Mouse (Mus musculus) lung, embryonic 16.5 days (tissue): ENCODE results near the gene Gon4l. TPM values are rescaled to one million over a fixed set of nuclear protein-coding genes. Genes with fewer than 3 reads are reported as not detected.

Experiments
- ATAC-seq: fragments of 200-750 bp; cut with Nextera tagmentation; 2 replicates; pipeline ENCODE4 v1.8.0; 2017; ENCODE audit warnings: low read depth, mild to moderate bottlenecking, moderate library complexity
- H3K27ac ChIP-seq: fragments of 300-500 bp; sonication (generic); 2 replicates; pipeline ENCODE4 v1.5.1; 2014; ENCODE audit warnings: mild to moderate bottlenecking, control low read depth, low read length
- H3K27me3 ChIP-seq: fragments of 300-500 bp; sonication (generic); 2 replicates; pipeline ENCODE4 v1.6.1; 2014; ENCODE audit warnings: low read depth, low read length, mixed read lengths; ENCODE audit not compliant: control insufficient read depth, insufficient read depth
- H3K36me3 ChIP-seq: fragments of 300-500 bp; sonication (generic); 2 replicates; pipeline ENCODE4 v1.6.1; 2014; ENCODE audit warnings: low read length; ENCODE audit not compliant: control insufficient read depth, insufficient read depth
- H3K4me1 ChIP-seq: fragments of 300-500 bp; sonication (generic); replicated peaks from 2 replicates; pipeline ENCODE4 v1.6.1; 2014; ENCODE audit warnings: low read length, mixed read lengths; ENCODE audit not compliant: control insufficient read depth, insufficient read depth
- H3K4me2 ChIP-seq: fragments of 300-500 bp; sonication (generic); 2 replicates; pipeline ENCODE4 v1.6.1; 2014; ENCODE audit warnings: low read depth, low read length, control low read depth
- H3K4me3 ChIP-seq: fragments of 300-500 bp; sonication (generic); 2 replicates; pipeline ENCODE4 v1.5.1; 2014; ENCODE audit warnings: mild to moderate bottlenecking, low read length, control low read depth
- H3K9ac ChIP-seq: fragments of 300-500 bp; sonication (generic); 2 replicates; pipeline ENCODE4 v1.6.1; 2014; ENCODE audit warnings: low read length, control low read depth
- H3K9me3 ChIP-seq: fragments of 300-500 bp; sonication (generic); 2 replicates; pipeline ENCODE4 v1.6.1; 2016; ENCODE audit warnings: low read length; ENCODE audit not compliant: control insufficient read depth
- WGBS: fragments of 180-500 bp; shearing (Covaris S2); extraction: QIAGEN DNeasy Blood & Tissue Kit; methylation state at CpG from one replicate; pipeline ENCODE4 v1.1.7; 2014; 5-methylcytosine and 5-hydroxymethylcytosine counted together
- polyA plus RNA-seq: library from polyadenylated mRNA; unstranded; fragments of >200 nt; fragmentation: Nextera tagmentation; extraction: Ambion mirVana; gene quantifications from 2 replicates; pipeline ENCODE4 v1.2.1, GENCODE M21; 2015

Gon4l gene
- polyA plus RNA-seq, 1 experiment from 2014 or later, result 10.0 TPM

DNA sequence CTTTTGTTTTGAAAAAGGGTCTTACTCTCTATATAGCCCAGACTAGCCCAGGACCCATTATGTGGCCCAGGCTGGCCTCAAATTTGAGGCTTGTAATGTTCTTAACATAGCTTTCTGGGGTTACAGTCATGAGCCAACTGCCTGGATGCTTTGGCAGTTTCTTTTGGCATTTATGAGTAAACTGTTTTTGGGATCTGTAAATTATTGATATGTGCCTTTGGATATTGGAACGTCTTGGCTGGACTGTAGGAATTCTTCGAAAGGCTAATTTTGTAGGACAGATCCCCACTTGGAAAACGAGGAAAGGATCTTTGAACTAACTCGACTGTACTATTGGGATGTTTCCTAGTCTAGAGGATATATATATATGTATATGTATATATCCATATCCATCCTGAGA, 118.2 kb downstream of the Gon4l start:
- H3K36me3 ChIP-seq, result no peaks in the 10 kb centered on the region
- H3K9ac ChIP-seq, result no peak overlapping the region
- WGBS, result 74% methylated on average over 4 of the region's 4 CpGs
- no peak overlapping the region for H3K4me2 ChIP-seq
- no peak overlapping the region for H3K4me3 ChIP-seq
- no peak overlapping the region for H3K27ac ChIP-seq
- H3K4me1 ChIP-seq, result peaks cover 13% of the 10 kb centered on the region
- no peaks in the 10 kb centered on the region for H3K9me3 ChIP-seq
- no peak for ATAC-seq
- H3K27me3 ChIP-seq, result no peaks in the 10 kb centered on the region

DNA sequence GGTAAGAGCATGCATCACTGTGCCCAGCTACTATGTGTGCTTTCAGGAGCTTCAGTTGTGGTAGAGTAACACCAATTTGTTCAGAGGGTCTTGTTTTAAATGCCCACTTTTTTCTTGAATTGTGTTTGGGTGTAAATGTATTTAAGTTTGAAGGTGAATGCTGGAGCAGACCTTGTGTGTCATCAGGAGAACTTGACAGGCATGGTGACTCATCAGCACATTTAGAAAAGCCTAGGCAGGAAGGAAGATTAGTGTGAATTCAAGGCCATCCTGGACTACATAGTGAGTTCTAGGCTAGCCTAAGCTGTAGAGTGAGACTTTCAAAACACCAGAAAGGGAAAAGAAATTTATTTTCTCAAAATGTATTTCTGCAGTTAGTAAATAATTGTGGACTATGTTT, 118.7 kb downstream of the Gon4l start:
- ATAC-seq, result no peak
- H3K4me3 ChIP-seq, result no peak overlapping the region
- no peak overlapping the region for H3K9ac ChIP-seq
- no peak overlapping the region for H3K4me2 ChIP-seq
- peaks cover 8% of the 10 kb centered on the region for H3K4me1 ChIP-seq
- no peak overlapping the region for H3K27ac ChIP-seq
- H3K36me3 ChIP-seq, result no peaks in the 10 kb centered on the region
- no peaks in the 10 kb centered on the region for H3K9me3 ChIP-seq
- no peaks in the 10 kb centered on the region for H3K27me3 ChIP-seq

Other genes with a start within 250 kb of the Gon4l start
- gene Arhgef2, start 229.3 kb upstream of the Gon4l start, polyA plus RNA-seq, result 123 and 125 TPM in 2 replicates
- gene Rxfp4, start 182.1 kb upstream of the Gon4l start, polyA plus RNA-seq, result not detected in 2 replicates
- gene Khdc4, start 149.4 kb upstream of the Gon4l start, polyA plus RNA-seq, result 82.1 and 86.2 TPM in 2 replicates
- gene Rit1, start 118.4 kb upstream of the Gon4l start, polyA plus RNA-seq, result 58.9 and 68.9 TPM in 2 replicates
- gene Syt11, start 60.1 kb upstream of the Gon4l start, polyA plus RNA-seq, result 8.0 and 8.1 TPM in 2 replicates
- 37.9 and 41.6 TPM in 2 replicates for gene Msto1, start 78.8 kb downstream of the Gon4l start, polyA plus RNA-seq
- gene Ash1l, start 115.4 kb downstream of the Gon4l start, polyA plus RNA-seq, result 19.4 and 20.6 TPM in 2 replicates
- gene Dap3, start 116.0 kb downstream of the Gon4l start, polyA plus RNA-seq, result 126 and 130 TPM in 2 replicates